Mouse (Mus musculus): ENCODE data around the gene Akap17b. TPM values are rescaled to one million over a fixed set of nuclear protein-coding genes. Genes with fewer than 3 reads are reported as not detected.
A peak's percentile ranks its signal among the peaks of the same experiment; 100 is the strongest.

The Akap17b gene
- 1.4 and 1.6 TPM in 2 replicates for polyA plus RNA-seq (2016; fragmentation: Nextera tagmentation; extraction: Ambion mirVana)

DNA sequence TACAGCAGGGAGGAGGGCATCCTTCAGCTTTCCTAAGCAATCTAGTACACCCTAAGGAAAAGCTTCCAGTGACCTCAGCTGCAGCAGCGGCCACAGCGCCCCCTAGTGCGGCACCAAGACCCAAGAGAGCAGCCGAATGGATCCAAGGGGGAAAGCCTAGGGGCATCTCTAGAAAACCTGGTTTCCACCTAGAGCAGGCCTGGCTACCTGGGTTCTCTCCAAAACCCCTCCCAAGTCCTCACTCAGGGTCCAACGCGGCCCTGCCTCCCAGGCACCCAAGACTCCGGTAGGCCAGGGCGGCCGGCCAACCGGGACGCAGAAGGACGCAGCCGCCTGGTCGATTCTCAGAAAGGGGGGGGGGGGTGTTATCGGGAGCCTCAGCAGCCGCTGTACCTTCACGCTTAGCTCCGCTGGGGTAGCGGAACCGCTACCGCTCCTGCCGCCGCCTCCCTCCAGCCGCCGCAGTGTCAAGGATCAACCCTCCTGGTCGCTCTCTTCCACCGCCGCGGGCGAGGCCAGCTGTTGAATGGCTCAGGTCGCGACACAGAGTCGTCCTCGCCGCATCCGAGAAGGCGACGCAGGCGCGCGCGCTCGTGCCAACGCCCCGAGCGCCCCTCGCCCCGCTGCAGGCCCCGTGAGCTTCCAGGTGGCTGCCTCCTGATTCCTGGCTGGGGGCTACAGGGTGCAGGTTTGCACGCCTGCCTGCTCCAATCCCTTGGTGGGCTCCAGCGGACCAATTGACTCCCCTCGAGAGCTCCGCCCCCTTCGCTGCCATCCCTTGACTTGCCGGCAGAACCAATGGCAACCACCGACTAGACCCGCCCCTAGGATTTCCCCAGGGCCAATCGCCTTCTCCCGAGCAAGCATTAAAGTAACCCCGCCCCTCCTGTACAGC, at the start of gene Akap17b:
Gene Akap17b, minus strand, starts transcription at position 739 of the 895 bp plus-strand sequence.
- Histone ChIP-seq H3K4me3 (peak within 1 kb of the TSS; percentile 70), H3K4me2 (peak within 1 kb of the TSS; percentile 62), H3K4me1 (replicated peaks) (no peaks in the 10 kb centered on the region), H3K9me3 (replicated peaks) (no peaks in the 10 kb centered on the region), H3K27me3 (replicated peaks) (no peaks in the 10 kb centered on the region), H3K27ac (ENCODE audit: poor library complexity, severe bottlenecking) (peak within 1 kb of the TSS; percentile 18; the same call in 1 of the 2 replicates), H3K36me3 (no peaks in the 10 kb centered on the region), H3K9ac (peak within 1 kb of the TSS; percentile 55)
- ATAC-seq (ENCODE audit: insufficient number of reproducible peaks, low FRiP score), result peak; percentile 89
- 13% methylated on average over 59 of the region's 60 CpGs for WGBS

DNA sequence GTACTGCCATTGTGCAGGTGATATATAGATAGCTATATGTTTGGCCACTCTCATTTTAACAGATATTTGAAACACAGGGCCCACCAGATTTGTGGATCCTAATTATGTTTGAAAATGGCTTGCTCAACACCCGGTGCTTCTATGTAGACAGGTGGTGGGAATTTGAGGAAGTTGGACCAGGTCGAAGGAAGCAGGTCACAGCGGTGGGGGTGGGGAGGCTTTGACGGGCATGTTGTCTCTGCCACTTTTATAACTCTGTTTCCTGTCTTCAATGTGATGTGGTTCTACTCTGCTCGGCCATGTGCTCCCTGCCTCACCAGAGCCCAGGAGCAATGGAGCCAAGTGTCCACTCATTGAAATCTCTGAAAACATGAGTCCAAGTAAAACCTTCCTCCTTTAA, 46.2 kb upstream of the Akap17b start:
- no peak overlapping the region for H3K27ac ChIP-seq (ENCODE audit: poor library complexity, severe bottlenecking)
- H3K27me3 ChIP-seq (replicated peaks), result no peaks in the 10 kb centered on the region
- H3K9me3 ChIP-seq (replicated peaks), result no peaks in the 10 kb centered on the region
- no peak overlapping the region for H3K4me2 ChIP-seq
- no peak overlapping the region for H3K4me3 ChIP-seq
- ATAC-seq (ENCODE audit: insufficient number of reproducible peaks, low FRiP score), result no peak
- H3K9ac ChIP-seq, result no peak overlapping the region
- 82% methylated on average over 5 of the region's 5 CpGs for WGBS
- no peaks in the 10 kb centered on the region for H3K4me1 ChIP-seq (replicated peaks)
- no peaks in the 10 kb centered on the region for H3K36me3 ChIP-seq

DNA sequence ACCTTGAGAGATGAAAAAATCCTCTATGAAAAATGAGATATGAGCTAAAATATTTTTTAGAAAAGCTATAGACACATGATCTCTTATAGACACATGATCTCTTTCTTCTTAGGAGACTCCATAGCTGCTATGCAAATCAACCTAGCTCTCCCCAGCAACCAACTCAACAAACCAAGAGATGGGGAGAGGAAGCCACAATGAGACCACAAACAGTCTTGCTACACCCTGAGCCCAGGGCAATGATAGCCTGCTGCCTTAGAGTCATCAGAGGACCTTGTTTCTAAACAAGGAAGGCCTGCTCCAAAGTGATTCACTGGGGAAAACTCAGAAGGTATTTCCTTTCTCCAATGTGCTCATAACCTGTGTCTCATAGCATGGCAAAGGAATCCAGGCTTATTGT, 44.5 kb upstream of the Akap17b start:
- H3K27me3 ChIP-seq (replicated peaks), result no peaks in the 10 kb centered on the region
- no peak overlapping the region for H3K4me2 ChIP-seq
- no peaks in the 10 kb centered on the region for H3K36me3 ChIP-seq
- H3K4me1 ChIP-seq (replicated peaks), result no peaks in the 10 kb centered on the region
- no peak for ATAC-seq (ENCODE audit: insufficient number of reproducible peaks, low FRiP score)
- peaks cover 5% of the 10 kb centered on the region; the same call in 1 of the 2 replicates for H3K9me3 ChIP-seq (replicated peaks)
- H3K9ac ChIP-seq, result no peak overlapping the region
- no peak overlapping the region for H3K4me3 ChIP-seq
- no peak overlapping the region for H3K27ac ChIP-seq (ENCODE audit: poor library complexity, severe bottlenecking)

DNA sequence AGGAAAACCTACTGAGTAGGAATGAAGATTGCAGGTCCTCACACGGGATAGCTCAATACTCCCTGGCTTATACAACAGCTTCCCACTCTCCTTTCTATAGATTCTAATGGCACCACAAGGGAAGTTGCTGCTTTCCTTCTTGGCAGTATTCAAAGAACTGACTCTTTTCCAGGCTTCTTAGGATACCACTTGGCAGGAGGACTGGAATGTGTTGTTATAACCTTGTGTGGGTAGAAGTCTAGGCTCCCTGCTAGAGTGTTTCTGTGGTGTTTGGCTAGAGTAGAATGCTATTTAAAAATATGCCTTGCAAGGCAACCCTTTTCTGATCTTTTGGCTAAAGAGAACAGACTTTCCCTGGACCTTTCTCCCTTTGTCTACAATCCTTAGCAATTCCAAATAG, 31.6 kb upstream of the Akap17b start:
- Histone ChIP-seq H3K4me2 (no peak overlapping the region), H3K9ac (no peak overlapping the region), H3K9me3 (replicated peaks) (no peaks in the 10 kb centered on the region), H3K4me3 (no peak overlapping the region), H3K27ac (ENCODE audit: poor library complexity, severe bottlenecking) (no peak overlapping the region), H3K36me3 (no peaks in the 10 kb centered on the region), H3K27me3 (replicated peaks) (no peaks in the 10 kb centered on the region), H3K4me1 (replicated peaks) (no peaks in the 10 kb centered on the region)
- no peak for ATAC-seq (ENCODE audit: insufficient number of reproducible peaks, low FRiP score)
- WGBS, result 44% methylated on average over 1 of the region's 1 CpGs

DNA sequence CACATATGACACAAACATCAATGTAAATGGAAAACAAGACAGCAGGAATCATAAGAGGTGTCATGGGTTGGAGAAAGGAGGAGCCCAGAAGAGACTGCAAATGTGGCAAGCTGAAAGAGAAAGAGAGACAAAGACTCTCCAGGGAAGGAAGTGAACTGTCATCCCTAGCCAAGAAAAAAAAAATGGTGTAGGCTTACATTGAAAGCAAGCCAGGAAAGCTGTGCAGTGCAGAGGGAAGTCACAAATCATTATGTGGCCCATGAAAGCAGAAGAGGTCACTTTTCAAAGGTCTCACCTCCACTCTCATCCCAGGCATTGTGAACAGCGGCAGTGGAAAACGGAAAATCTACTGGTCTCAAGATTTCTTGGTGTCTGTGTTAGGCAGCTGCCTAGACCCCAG, 27.5 kb upstream of the Akap17b start:
- no peak overlapping the region for H3K9ac ChIP-seq
- ATAC-seq (ENCODE audit: insufficient number of reproducible peaks, low FRiP score), result no peak
- no peaks in the 10 kb centered on the region for H3K36me3 ChIP-seq
- no peak overlapping the region for H3K4me3 ChIP-seq
- WGBS, result 58% methylated on average over 2 of the region's 2 CpGs
- no peak overlapping the region for H3K4me2 ChIP-seq
- no peaks in the 10 kb centered on the region for H3K9me3 ChIP-seq (replicated peaks)
- H3K27me3 ChIP-seq (replicated peaks), result no peaks in the 10 kb centered on the region
- H3K27ac ChIP-seq (ENCODE audit: poor library complexity, severe bottlenecking), result no peak overlapping the region
- H3K4me1 ChIP-seq (replicated peaks), result no peaks in the 10 kb centered on the region

DNA sequence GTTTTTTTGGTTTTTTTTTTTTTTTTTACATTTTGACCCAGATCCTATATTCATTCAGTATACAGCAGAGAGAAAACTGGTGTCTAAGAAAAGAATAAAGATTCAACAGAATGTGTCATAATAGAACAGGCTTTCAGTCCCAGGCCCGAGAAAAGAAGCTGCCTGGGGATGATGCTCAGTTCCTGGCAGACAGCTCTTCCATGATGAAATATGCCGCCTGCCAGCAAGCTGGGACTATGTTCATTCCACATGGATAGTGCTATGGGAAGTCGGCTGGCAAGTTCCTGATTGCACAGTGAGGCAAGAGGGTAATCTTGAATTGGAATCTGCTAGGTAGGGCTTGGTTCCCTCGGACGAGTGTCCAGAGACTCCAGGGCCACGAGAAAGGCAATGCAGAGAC, 5.1 kb downstream of the Akap17b start:
- Histone ChIP-seq H3K4me2 (no peak overlapping the region), H3K27me3 (replicated peaks) (no peaks in the 10 kb centered on the region), H3K27ac (ENCODE audit: poor library complexity, severe bottlenecking) (no peak overlapping the region), H3K9ac (no peak overlapping the region), H3K9me3 (replicated peaks) (no peaks in the 10 kb centered on the region), H3K36me3 (no peaks in the 10 kb centered on the region), H3K4me3 (no peak overlapping the region), H3K4me1 (replicated peaks) (no peaks in the 10 kb centered on the region)
- no peak for ATAC-seq (ENCODE audit: insufficient number of reproducible peaks, low FRiP score)
- 73% methylated on average over 6 of the region's 6 CpGs for WGBS

DNA sequence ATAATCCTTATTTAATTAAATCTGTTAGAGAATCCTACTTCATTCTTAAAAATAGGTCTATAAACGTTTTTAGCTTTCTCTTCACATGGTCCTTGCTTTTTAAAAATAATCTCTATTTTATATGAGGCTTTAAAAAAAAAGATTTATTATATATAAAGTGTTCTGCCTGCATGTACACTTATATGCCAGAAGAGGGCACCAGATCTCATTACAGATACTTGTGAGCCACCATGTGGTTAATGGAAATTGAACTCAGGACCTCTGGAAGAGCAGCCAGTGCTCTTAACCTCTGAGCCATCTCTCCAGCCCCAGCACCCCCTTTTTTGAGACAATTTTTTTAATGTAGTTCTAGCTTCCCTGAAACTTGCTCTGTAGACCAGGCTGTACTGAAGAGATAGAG, 14.4 kb downstream of the Akap17b start:
- H3K4me2 ChIP-seq, result no peak overlapping the region
- WGBS, result 9% methylated on average over 1 of the region's 1 CpGs
- ATAC-seq (ENCODE audit: insufficient number of reproducible peaks, low FRiP score), result no peak

DNA sequence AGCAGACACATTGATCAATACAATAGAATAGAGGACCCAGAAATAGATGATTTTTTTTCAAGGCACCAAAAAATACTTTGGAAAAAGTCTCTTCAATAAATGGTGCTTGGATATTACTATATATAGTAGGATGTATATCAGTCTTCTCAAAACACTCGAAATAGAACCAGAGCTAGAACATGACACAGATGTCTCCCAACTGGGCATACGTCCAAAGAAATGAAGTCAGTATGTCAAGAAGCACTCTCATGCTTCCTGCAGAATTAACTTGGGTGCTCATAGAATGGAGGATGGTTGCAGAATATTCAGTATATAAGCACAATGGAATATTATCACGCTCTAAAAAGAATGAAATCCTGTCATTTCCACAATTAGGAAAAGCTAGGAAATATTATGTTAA, 17.1 kb downstream of the Akap17b start:
- Histone ChIP-seq H3K4me2 (no peak overlapping the region), H3K4me1 (replicated peaks) (no peaks in the 10 kb centered on the region), H3K27ac (ENCODE audit: poor library complexity, severe bottlenecking) (no peak overlapping the region), H3K9me3 (replicated peaks) (no peaks in the 10 kb centered on the region; the same call in 1 of the 2 replicates), H3K4me3 (no peak overlapping the region), H3K27me3 (replicated peaks) (no peaks in the 10 kb centered on the region), H3K9ac (no peak overlapping the region), H3K36me3 (no peaks in the 10 kb centered on the region)
- ATAC-seq (ENCODE audit: insufficient number of reproducible peaks, low FRiP score), result no peak
- 47% methylated on average over 3 of the region's 3 CpGs for WGBS

More for the DNA sequence above, 14.4 kb downstream of the Akap17b start:
- Histone ChIP-seq H3K27me3 (replicated peaks) (no peaks in the 10 kb centered on the region), H3K36me3 (no peaks in the 10 kb centered on the region), H3K27ac (ENCODE audit: poor library complexity, severe bottlenecking) (no peak overlapping the region), H3K4me1 (replicated peaks) (no peaks in the 10 kb centered on the region), H3K9ac (no peak overlapping the region), H3K4me3 (no peak overlapping the region), H3K9me3 (replicated peaks) (no peaks in the 10 kb centered on the region; the same call in 1 of the 2 replicates)

DNA sequence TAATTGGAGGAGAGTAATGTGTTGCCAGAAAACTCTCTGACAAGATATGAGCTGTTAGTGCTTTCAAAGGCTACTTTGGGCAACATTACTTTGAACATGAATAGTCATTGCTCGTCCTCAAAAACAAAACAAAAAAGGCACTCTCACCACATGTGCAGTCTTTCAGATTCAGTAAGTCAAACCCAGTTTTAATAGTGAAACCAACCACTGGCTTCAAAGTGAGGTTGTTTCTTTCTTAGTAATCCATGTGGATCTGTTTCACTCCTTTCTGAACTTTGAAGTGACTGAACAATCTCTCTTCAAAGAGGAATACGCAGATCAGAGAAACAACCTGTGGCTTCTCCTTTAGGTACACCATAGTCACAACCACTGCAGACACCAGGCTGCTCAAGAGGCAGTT, 36.1 kb downstream of the Akap17b start:
- 77% methylated on average over 2 of the region's 2 CpGs for WGBS
- Histone ChIP-seq H3K4me1 (replicated peaks) (no peaks in the 10 kb centered on the region), H3K4me3 (no peak overlapping the region), H3K4me2 (no peak overlapping the region), H3K27ac (ENCODE audit: poor library complexity, severe bottlenecking) (no peak overlapping the region), H3K9me3 (replicated peaks) (no peaks in the 10 kb centered on the region), H3K27me3 (replicated peaks) (no peaks in the 10 kb centered on the region), H3K9ac (no peak overlapping the region), H3K36me3 (peaks cover 9% of the 10 kb centered on the region)
- ATAC-seq (ENCODE audit: insufficient number of reproducible peaks, low FRiP score), result no peak

DNA sequence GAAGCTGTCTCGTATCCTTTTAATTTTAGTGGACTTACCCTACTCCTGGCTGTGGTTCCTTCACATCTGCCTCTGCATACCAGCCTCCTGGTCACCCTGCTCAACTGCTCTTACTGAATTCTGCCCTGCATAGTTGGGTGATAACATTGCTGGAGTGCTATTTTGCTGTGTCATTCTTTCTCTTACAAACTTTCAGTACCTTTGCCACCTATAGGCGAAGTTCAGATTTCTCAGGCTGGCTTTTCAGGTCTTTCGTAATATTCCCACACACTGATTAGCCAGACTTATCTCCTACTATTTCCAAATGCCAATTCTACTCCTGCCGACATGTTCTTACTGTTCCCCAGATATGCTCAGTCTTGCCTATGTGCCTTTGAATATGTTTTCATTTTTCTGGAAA, 41.2 kb downstream of the Akap17b start:
- Histone ChIP-seq H3K9ac (no peak overlapping the region), H3K27ac (ENCODE audit: poor library complexity, severe bottlenecking) (no peak overlapping the region), H3K9me3 (replicated peaks) (no peaks in the 10 kb centered on the region), H3K4me3 (no peak overlapping the region), H3K4me2 (no peak overlapping the region), H3K36me3 (peaks cover 25% of the 10 kb centered on the region), H3K27me3 (replicated peaks) (no peaks in the 10 kb centered on the region), H3K4me1 (replicated peaks) (peaks cover 9% of the 10 kb centered on the region)
- WGBS, result 73% methylated on average over 4 of the region's 4 CpGs
- ATAC-seq (ENCODE audit: insufficient number of reproducible peaks, low FRiP score), result no peak

DNA sequence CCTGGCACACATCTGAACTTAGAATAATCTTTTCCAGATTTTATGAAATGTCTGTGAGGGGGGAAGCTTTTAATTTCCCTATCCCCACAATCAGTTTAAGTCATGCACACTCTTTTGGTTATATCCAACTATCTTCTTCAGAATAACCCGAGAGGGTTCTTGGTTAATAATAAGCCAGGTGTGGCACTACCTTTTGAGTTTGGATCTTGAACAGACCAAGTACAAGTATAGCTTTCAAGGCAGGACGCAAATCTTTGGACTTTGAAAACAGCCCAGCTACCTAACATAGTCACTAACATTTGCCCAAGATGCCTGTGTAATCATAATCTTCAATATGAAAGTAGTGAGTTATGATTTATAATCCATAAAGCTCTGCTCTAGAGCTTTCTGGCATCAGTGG, 42.3 kb downstream of the Akap17b start:
- no peak for ATAC-seq (ENCODE audit: insufficient number of reproducible peaks, low FRiP score)
- no peaks in the 10 kb centered on the region for H3K9me3 ChIP-seq (replicated peaks)
- WGBS, result 85% methylated on average over 2 of the region's 2 CpGs
- no peak overlapping the region for H3K4me3 ChIP-seq
- no peaks in the 10 kb centered on the region for H3K27me3 ChIP-seq (replicated peaks)
- no peak overlapping the region for H3K4me2 ChIP-seq
- H3K4me1 ChIP-seq (replicated peaks), result peaks cover 9% of the 10 kb centered on the region
- no peak overlapping the region for H3K27ac ChIP-seq (ENCODE audit: poor library complexity, severe bottlenecking)
- no peak overlapping the region for H3K9ac ChIP-seq
- H3K36me3 ChIP-seq, result peaks cover 25% of the 10 kb centered on the region
